Mouse (Mus musculus) liver, adult 2 months (tissue): ENCODE data around the gene Uhrf2. TPM values are rescaled to one million over a fixed set of nuclear protein-coding genes. Genes with fewer than 3 reads are reported as not detected.

Source experiments
- DNase-seq: peaks from one replicate; pipeline ENCODE4 v3.0.0-alpha.2; 2011; ENCODE audit warnings: low read depth, low spot score; ENCODE audit errors: extremely low read depth
- H3K27ac ChIP-seq: fragments of 200-500 bp; replicated peaks from 2 replicates; pipeline ENCODE4 v1.5.1; 2012; ENCODE audit warnings: low read depth, mild to moderate bottlenecking, control low read depth, inconsistent platforms, low read length; ENCODE audit not compliant: insufficient read depth
- H3K27me3 ChIP-seq: fragments of 200-500 bp; 2 replicates; pipeline ENCODE4 v1.6.1; 2012; ENCODE audit warnings: mild to moderate bottlenecking, moderate library complexity, low read length, inconsistent platforms; ENCODE audit not compliant: control insufficient read depth, insufficient read depth
- H3K36me3 ChIP-seq: fragments of 200-500 bp; 2 replicates; pipeline ENCODE4 v1.6.1; 2012; ENCODE audit warnings: low read length, inconsistent platforms; ENCODE audit not compliant: control insufficient read depth, insufficient read depth
- H3K4me1 ChIP-seq: fragments of 200-500 bp; 2 replicates; pipeline ENCODE4 v1.6.1; 2011; ENCODE audit warnings: low read length; ENCODE audit not compliant: control insufficient read depth, insufficient read depth
- H3K4me3 ChIP-seq: fragments of 200-500 bp; 2 replicates; pipeline ENCODE4 v1.5.1; 2011; ENCODE audit warnings: low read depth, mild to moderate bottlenecking, control low read depth, low read length, moderate library complexity; ENCODE audit not compliant: insufficient read depth
- H3K79me2 ChIP-seq: fragments of 200-500 bp; 2 replicates; pipeline ENCODE4 v1.6.1; 2012; ENCODE audit warnings: inconsistent platforms, mild to moderate bottlenecking, low read length, moderate library complexity; ENCODE audit not compliant: control insufficient read depth, insufficient read depth
- H3K9ac ChIP-seq: fragments of 200-500 bp; 2 replicates; pipeline ENCODE4 v1.6.1; 2012; ENCODE audit warnings: low read depth, mild to moderate bottlenecking, control low read depth, inconsistent platforms, low read length
- CTCF ChIP-seq: fragments of 200-500 bp; IDR thresholded peaks from 2 replicates; pipeline ENCODE4 v1.5.1; 2011; ENCODE audit warnings: low read depth, low read length, control low read depth
- POLR2A ChIP-seq: fragments of 200-500 bp; IDR thresholded peaks from 2 replicates; pipeline ENCODE4 v1.6.1; 2011; ENCODE audit warnings: low read length, control low read depth; ENCODE audit not compliant: insufficient read depth; ENCODE audit errors: extremely low read depth
- WGBS: fragments of 180-500 bp; shearing (Covaris S2); methylation state at CpG from one replicate; pipeline ENCODE4 v1.1.7; 2018; 5-methylcytosine and 5-hydroxymethylcytosine counted together
- polyA plus RNA-seq: library from polyadenylated mRNA; depleted of rRNA; stranded (reverse); fragments of >200 nt; gene quantifications from 2 replicates; pipeline ENCODE4 v1.2.3, GENCODE M21; 2012
- total RNA-seq: library from RNA; depleted of rRNA; stranded (reverse); fragments of >200 nt; gene quantifications from 2 replicates; pipeline ENCODE4 v1.2.3, GENCODE M21; 2014

Gene Uhrf2
- total and polyA plus RNA-seq, 2 experiments = 21.8 to 40.7 TPM

DNA sequence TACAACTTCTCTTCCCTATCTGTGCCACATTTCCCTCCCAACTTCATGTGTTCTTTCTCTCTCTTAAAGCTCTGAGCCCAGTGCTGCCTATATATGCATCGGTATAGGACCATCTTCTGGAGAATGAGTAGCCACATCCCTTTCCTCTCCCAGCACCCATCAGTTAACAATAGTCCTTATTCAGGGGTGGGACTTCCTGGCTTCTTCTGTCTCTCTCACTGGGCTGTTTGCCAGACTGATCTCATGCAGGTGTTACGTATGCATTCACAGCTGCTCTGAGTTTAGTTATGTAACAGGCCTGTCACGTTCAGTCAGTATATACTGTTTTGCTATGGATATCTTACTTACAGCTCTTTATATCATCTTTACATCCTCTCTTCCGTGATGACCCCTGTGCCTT lies 35.5 kb downstream of the Uhrf2 start:
- H3K27ac ChIP-seq = no peak overlapping the region
- 65% methylated on average over 4 of the region's 4 CpGs for WGBS

DNA sequence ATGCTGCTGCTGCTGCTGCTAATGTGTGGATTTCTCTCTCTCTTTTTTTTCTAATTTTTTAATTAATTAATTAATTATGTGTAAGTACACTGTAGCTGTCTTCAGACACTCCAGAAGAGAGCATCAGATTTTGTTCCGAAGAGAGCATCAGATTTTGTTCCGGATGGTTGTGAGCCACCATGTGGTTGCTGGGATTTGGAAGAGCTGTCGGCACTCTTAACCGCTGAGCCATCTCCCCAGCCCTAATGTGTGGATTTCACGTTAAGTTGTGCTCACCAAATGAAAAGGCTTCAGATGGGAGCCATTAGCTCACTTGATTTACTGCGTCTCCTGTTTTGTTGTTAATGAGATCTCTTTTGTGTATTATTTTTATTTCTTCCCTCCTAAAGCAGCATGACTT lies 59.9 kb downstream of the Uhrf2 start:
- Histone ChIP-seq H3K9ac (no peak overlapping the region), H3K4me1 (no peaks in the 10 kb centered on the region), H3K79me2 (no peaks in the 10 kb centered on the region), H3K4me3 (no peak overlapping the region), H3K27me3 (no peaks in the 10 kb centered on the region), H3K36me3 (peaks cover 52% of the 10 kb centered on the region), H3K27ac (no peak overlapping the region)
- 93% methylated on average over 6 of the region's 6 CpGs for WGBS
- TF ChIP-seq POLR2A (no peak), CTCF (no peak)
- DNase-seq = no peak

More for the DNA sequence above, 35.5 kb downstream of the Uhrf2 start:
- H3K4me3 ChIP-seq = no peak overlapping the region
- TF ChIP-seq CTCF = no peak
- TF ChIP-seq POLR2A = no peak
- no peak for DNase-seq
- peaks cover 2% of the 10 kb centered on the region; the same call in 1 of the 2 replicates for H3K36me3 ChIP-seq
- no peak overlapping the region for H3K9ac ChIP-seq
- H3K27me3 ChIP-seq = no peaks in the 10 kb centered on the region
- H3K79me2 ChIP-seq = peaks cover 6% of the 10 kb centered on the region; the same call in 1 of the 2 replicates
- H3K4me1 ChIP-seq = no peaks in the 10 kb centered on the region

DNA sequence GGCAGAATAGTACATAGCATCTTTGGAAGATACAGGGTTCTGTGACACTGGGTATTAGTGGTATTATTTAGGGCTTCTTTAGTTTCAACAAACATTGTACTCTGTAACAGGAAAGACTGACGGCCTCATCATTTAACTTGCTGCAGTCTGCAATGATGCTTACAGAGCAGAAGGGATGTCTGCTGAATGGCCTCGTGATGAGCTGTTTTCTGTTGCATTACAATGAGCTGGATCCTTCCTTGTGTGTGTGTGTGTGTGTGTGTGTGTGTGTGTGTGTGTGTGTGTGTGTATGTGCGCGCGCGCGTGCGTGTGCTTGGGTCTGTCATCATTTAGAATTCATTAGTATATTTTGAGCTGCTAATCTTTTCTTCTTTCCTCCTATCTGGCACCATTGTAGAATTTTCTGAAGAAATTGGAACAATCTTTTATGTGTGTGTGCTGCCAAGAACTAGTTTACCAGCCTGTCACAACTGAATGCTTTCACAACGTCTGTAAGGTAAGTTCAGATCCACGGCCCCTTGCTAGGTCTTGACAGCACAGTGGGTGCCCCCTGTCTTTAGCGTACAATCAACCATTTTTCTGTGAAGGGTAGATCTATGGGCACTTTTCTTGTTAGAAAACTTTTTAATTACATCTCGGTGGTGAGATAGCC lies 61.5 kb downstream of the Uhrf2 start:
- WGBS = 81% methylated on average over 12 of the region's 12 CpGs
- Histone ChIP-seq H3K27me3 (no peaks in the 10 kb centered on the region), H3K27ac (no peak overlapping the region), H3K4me1 (no peaks in the 10 kb centered on the region), H3K36me3 (peaks cover 49% of the 10 kb centered on the region), H3K4me3 (no peak overlapping the region), H3K9ac (no peak overlapping the region), H3K79me2 (no peaks in the 10 kb centered on the region)
- no peak for TF ChIP-seq CTCF
- no peak for TF ChIP-seq POLR2A
- DNase-seq = peak; percentile 44

DNA sequence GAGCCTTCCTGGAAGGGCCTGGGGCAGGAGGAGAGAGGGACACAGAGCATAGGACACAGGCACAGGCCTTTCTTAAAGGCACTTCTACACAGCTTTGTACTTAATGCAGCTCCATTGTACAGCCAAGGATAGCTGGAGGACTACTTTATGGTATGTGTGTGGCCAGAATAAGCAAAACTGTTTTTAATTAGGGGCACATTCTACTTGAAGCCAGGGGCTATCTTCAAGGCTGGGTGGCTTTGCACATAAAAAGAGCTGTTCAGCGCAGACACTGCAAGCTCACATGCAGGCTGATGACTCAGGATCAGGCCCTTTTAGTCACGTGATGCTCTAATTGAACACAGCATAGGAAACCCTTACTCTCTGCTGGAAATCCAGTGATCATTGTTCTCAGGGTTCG lies 65.9 kb downstream of the Uhrf2 start:
- H3K9ac ChIP-seq = no peak overlapping the region
- H3K27ac ChIP-seq = no peak overlapping the region
- H3K4me1 ChIP-seq = no peaks in the 10 kb centered on the region
- WGBS = 75% methylated on average over 3 of the region's 3 CpGs
- no peak for DNase-seq
- no peak for TF ChIP-seq CTCF
- TF ChIP-seq POLR2A = no peak
- H3K4me3 ChIP-seq = no peak overlapping the region
- no peaks in the 10 kb centered on the region for H3K27me3 ChIP-seq
- no peaks in the 10 kb centered on the region for H3K79me2 ChIP-seq
- H3K36me3 ChIP-seq = peaks cover 49% of the 10 kb centered on the region

DNA sequence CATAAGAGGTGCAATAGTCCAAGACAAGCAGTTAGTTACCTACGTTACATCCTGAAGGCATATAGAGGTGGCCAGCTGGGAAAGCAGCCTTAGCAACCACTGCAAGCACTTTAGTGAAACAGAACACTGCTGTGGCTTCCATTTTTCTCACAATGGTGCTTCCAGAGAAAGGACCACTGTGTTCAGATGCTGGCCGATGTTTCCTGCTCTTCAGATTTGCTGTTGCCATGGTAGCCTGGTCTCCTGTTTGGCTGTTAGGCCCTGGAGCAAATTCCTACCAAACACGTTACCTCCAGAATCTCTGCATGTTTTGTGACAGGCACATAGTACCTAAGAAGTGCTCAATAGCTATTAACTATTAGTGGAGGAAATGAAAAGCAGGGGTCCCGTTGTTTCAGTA lies 66.7 kb downstream of the Uhrf2 start:
- no peak overlapping the region for H3K4me3 ChIP-seq
- H3K79me2 ChIP-seq = no peaks in the 10 kb centered on the region
- no peak overlapping the region for H3K9ac ChIP-seq
- no peaks in the 10 kb centered on the region for H3K27me3 ChIP-seq
- H3K4me1 ChIP-seq = no peaks in the 10 kb centered on the region
- no peak overlapping the region for H3K27ac ChIP-seq
- peaks cover 48% of the 10 kb centered on the region for H3K36me3 ChIP-seq
- 86% methylated on average over 4 of the region's 4 CpGs for WGBS
- TF ChIP-seq CTCF = no peak
- TF ChIP-seq POLR2A = no peak
- DNase-seq = no peak

DNA sequence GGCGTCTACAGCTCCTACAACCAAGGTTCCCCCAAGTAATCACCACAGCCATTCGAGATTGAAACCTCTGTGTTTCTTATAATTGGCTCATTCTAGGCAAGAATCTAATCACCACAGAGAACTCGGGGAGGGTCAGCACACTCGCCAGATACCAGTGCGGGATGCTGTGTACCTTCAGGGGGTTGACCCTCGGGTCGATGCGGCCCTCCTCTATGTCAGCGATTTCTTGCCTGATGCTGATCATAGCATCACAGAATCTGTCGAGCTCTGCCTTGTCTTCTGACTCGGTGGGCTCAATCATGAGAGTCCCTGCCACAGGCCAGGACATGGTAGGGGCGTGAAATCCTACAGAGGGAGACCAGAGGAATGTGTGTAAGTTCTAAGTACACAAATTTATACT lies 70.3 kb downstream of the Uhrf2 start:
- Histone ChIP-seq H3K9ac (no peak overlapping the region), H3K27ac (no peak overlapping the region), H3K4me3 (no peak overlapping the region), H3K36me3 (peaks cover 41% of the 10 kb centered on the region), H3K27me3 (no peaks in the 10 kb centered on the region), H3K4me1 (no peaks in the 10 kb centered on the region), H3K79me2 (no peaks in the 10 kb centered on the region)
- TF ChIP-seq POLR2A (no peak), CTCF (no peak)
- DNase-seq = no peak
- 95% methylated on average over 12 of the region's 12 CpGs for WGBS
